Comparison of ENCODE assay signal across 8 mouse cellular contexts in genomic region chr7:139364005-139364557, GRCm38 (mm10). TPM values are rescaled to one million over a fixed set of nuclear protein-coding genes. Genes with fewer than 3 reads are reported as not detected.
A peak's percentile ranks its signal among the peaks of the same experiment; 100 is the strongest.
DNase-seq lines count a peak whose midpoint lies in the region; ATAC-seq and TF ChIP-seq lines count a peak whose summit lies in the region.

No protein-coding gene starts in this region.

- H3K9me3 ChIP-seq in ES-Bruce4 (replicated peaks; ENCODE audit: control insufficient read depth, insufficient read depth, low read length, poor library complexity, severe bottlenecking): no peaks in the 10 kb centered on the region
- H3K9me3 ChIP-seq in forebrain, embryonic 14.5 days (replicated peaks; ENCODE audit: control insufficient read depth, low read length): no peaks in the 10 kb centered on the region
- no peaks in the 10 kb centered on the region for H3K9me3 ChIP-seq in heart, embryonic 16.5 days (replicated peaks; ENCODE audit: control insufficient read depth, low read length)
- no peaks in the 10 kb centered on the region for H3K9me3 ChIP-seq in liver, embryonic 14.5 days (ENCODE audit: control insufficient read depth, low read length)
- no peaks in the 10 kb centered on the region for H3K9me3 ChIP-seq in neural tube, embryonic 15.5 days (replicated peaks)

- H3K27ac ChIP-seq in ES-Bruce4 (ENCODE audit: insufficient read depth, low read length): peak overlapping the region; percentile 86
- H3K27ac ChIP-seq in forebrain, embryonic 14.5 days (ENCODE audit: low read depth, low read length): peak overlapping the region; percentile 33; the same call in 1 of the 2 replicates
- H3K27ac ChIP-seq in heart, embryonic 16.5 days (ENCODE audit: low read length): peak overlapping the region; percentile 94
- no peak overlapping the region for H3K27ac ChIP-seq in liver, embryonic 14.5 days
- H3K27ac ChIP-seq in neural tube, embryonic 15.5 days (replicated peaks): 0 out of 2 replicates have a peak overlapping the region, but pooled peaks have one; percentile 20

- peaks cover 7% of the 10 kb centered on the region for H3K4me1 ChIP-seq in ES-Bruce4 (ENCODE audit: control insufficient read depth, insufficient read depth, low read length)
- H3K4me1 ChIP-seq in forebrain, embryonic 14.5 days (ENCODE audit: control insufficient read depth, insufficient read depth, low read length): peaks cover 18% of the 10 kb centered on the region
- peaks cover 72% of the 10 kb centered on the region for H3K4me1 ChIP-seq in heart, embryonic 16.5 days (ENCODE audit: control insufficient read depth, insufficient read depth, low read length)
- H3K4me1 ChIP-seq in liver, embryonic 14.5 days (replicated peaks; ENCODE audit: control insufficient read depth in 2 of 2, insufficient read depth in 2 of 2, low read length in 1 of 2): peaks cover 0 to 16% of the 10 kb centered on the region in 2 experiments; a peak in 2 of 4 replicates
- peaks cover 34% of the 10 kb centered on the region for H3K4me1 ChIP-seq in neural tube, embryonic 15.5 days

- H3K27me3 ChIP-seq in ES-Bruce4 (ENCODE audit: control insufficient read depth, insufficient read depth, low read length, poor library complexity, severe bottlenecking): no peaks in the 10 kb centered on the region
- H3K27me3 ChIP-seq in forebrain, embryonic 14.5 days (replicated peaks; ENCODE audit: control insufficient read depth, insufficient read depth, low read length): no peaks in the 10 kb centered on the region
- no peaks in the 10 kb centered on the region for H3K27me3 ChIP-seq in heart, embryonic 16.5 days (ENCODE audit: control insufficient read depth, insufficient read depth, low read length)
- no peaks in the 10 kb centered on the region for H3K27me3 ChIP-seq in liver, embryonic 14.5 days (ENCODE audit: control insufficient read depth, insufficient read depth, low read length)
- H3K27me3 ChIP-seq in neural tube, embryonic 15.5 days (replicated peaks): no peaks in the 10 kb centered on the region

- no peak for TF ChIP-seq POLR2A in ES-Bruce4 (IDR thresholded peaks at IDR 0.05; ENCODE audit: insufficient read depth, low read length)

- ATAC-seq in forebrain, embryonic 14.5 days: peak; percentile 79
- ATAC-seq in heart, embryonic 16.5 days (replicated peaks; ENCODE audit: extremely low read depth, insufficient read depth, low FRiP score): peak; percentile 81
- ATAC-seq in liver, embryonic 14.5 days (ENCODE audit: insufficient read depth): peak; percentile 41; the same call in 1 of the 2 replicates
- ATAC-seq in neural tube, embryonic 15.5 days (ENCODE audit: low FRiP score): 0 out of 2 replicates have a peak, but pooled peaks have one; percentile 25
- ATAC-seq in erythroblast, adult 5-6 weeks (replicated peaks; ENCODE audit: low FRiP score, poor library complexity, severe bottlenecking): no peak

- peak overlapping the region; percentile 2; the same call in 1 of the 2 replicates for H3K4me3 ChIP-seq in ES-Bruce4 (ENCODE audit: low read depth, low read length)
- no peak overlapping the region for H3K4me3 ChIP-seq in forebrain, embryonic 14.5 days (ENCODE audit: low read depth, low read length)
- H3K4me3 ChIP-seq in heart, embryonic 16.5 days (ENCODE audit: low read length): 0 out of 2 replicates have a peak overlapping the region, but pooled peaks have one; percentile 1
- no peak overlapping the region for H3K4me3 ChIP-seq in liver, embryonic 14.5 days (ENCODE audit: insufficient read depth in 1 of 2, low read depth in 2 of 2, low read length in 2 of 2)
- H3K4me3 ChIP-seq in neural tube, embryonic 15.5 days (replicated peaks): no peak overlapping the region

- peak; percentile 99 for TF ChIP-seq EP300 in ES-Bruce4 (IDR thresholded peaks at IDR 0.05; ENCODE audit: insufficient read depth, low read depth, low read length)
- no peak for TF ChIP-seq EP300 in liver, embryonic 14.5 days (IDR thresholded peaks at IDR 0.05; ENCODE audit: low read depth)

- H3K4me2 ChIP-seq in forebrain, embryonic 14.5 days (ENCODE audit: low read length): peak overlapping the region; percentile 26
- peak overlapping the region; percentile 40 for H3K4me2 ChIP-seq in heart, embryonic 16.5 days (ENCODE audit: low read depth, low read length)
- no peak overlapping the region for H3K4me2 ChIP-seq in liver, embryonic 14.5 days (ENCODE audit: low read depth)
- peak overlapping the region; percentile 17; the same call in 1 of the 2 replicates for H3K4me2 ChIP-seq in neural tube, embryonic 15.5 days

- TF ChIP-seq CTCF in ES-Bruce4 (IDR thresholded peaks at IDR 0.05; ENCODE audit: low read depth, low read length): no peak
- TF ChIP-seq CTCF in liver, embryonic 14.5 days (IDR thresholded peaks at IDR 0.05; ENCODE audit: low read depth): no peak

- H3K36me3 ChIP-seq in ES-Bruce4 (ENCODE audit: control insufficient read depth, insufficient read depth, low read length, poor library complexity, severe bottlenecking): no peaks in the 10 kb centered on the region
- H3K36me3 ChIP-seq in forebrain, embryonic 14.5 days (ENCODE audit: control insufficient read depth, insufficient read depth, low read length): no peaks in the 10 kb centered on the region
- no peaks in the 10 kb centered on the region for H3K36me3 ChIP-seq in heart, embryonic 16.5 days (ENCODE audit: control insufficient read depth, insufficient read depth)
- no peaks in the 10 kb centered on the region for H3K36me3 ChIP-seq in liver, embryonic 14.5 days (replicated peaks; ENCODE audit: control insufficient read depth, insufficient read depth, low read depth)
- no peaks in the 10 kb centered on the region for H3K36me3 ChIP-seq in neural tube, embryonic 15.5 days

- WGBS in forebrain, embryonic 14.5 days: 9% methylated on average over 9 of the region's 9 CpGs
- WGBS in heart, embryonic 16.5 days: 3% methylated on average over 9 of the region's 9 CpGs
- 10% methylated on average over 9 of the region's 9 CpGs for WGBS in liver, embryonic 14.5 days (ENCODE audit: insufficient replicate concordance)
- WGBS in neural tube, embryonic 15.5 days: 10% methylated on average over 9 of the region's 9 CpGs

- H3K9ac ChIP-seq in ES-Bruce4 (ENCODE audit: low read depth, poor library complexity, severe bottlenecking): peak overlapping the region; percentile 10; the same call in 1 of the 2 replicates
- peak overlapping the region; percentile 14; the same call in 1 of the 2 replicates for H3K9ac ChIP-seq in forebrain, embryonic 14.5 days (ENCODE audit: low read length)
- peak overlapping the region; percentile 61 for H3K9ac ChIP-seq in heart, embryonic 16.5 days (ENCODE audit: low read length)
- no peak overlapping the region for H3K9ac ChIP-seq in liver, embryonic 14.5 days (replicated peaks)
- H3K9ac ChIP-seq in neural tube, embryonic 15.5 days (replicated peaks): no peak overlapping the region

- DNase-seq in cerebellum, adult 11 months: peak; percentile 66
- peak; percentile 72 for DNase-seq in forebrain, embryonic 14.5 days (ENCODE audit: low spot score)
- peak; percentile 92 for DNase-seq in kidney, postnatal 14 days
- no peak for DNase-seq in liver, embryonic 14.5 days (ENCODE audit: low read depth in 3 of 3, low spot score in 3 of 3)

RNA-seq across cellular contexts. Expression of gene Inpp5a, which starts 24.8 kb away (rescaled TPM):
- 37.6 and 43.9 TPM in 2 replicates for polyA plus RNA-seq in ES-Bruce4 (2011; ENCODE audit: insufficient read depth, insufficient read length, low read depth, missing spikeins)
- 12.4 and 13.0 TPM in 2 replicates for polyA plus RNA-seq in forebrain, embryonic 14.5 days (2014; fragmentation: Nextera tagmentation; extraction: Ambion mirVana)
- polyA plus RNA-seq in heart, embryonic 16.5 days (2015; fragmentation: Nextera tagmentation; extraction: Ambion mirVana): 47.4 and 54.8 TPM in 2 replicates
- 1.8 and 2.4 TPM in 2 replicates for polyA plus RNA-seq in liver, embryonic 14.5 days (2012; rRNA removed)
- 3.5 and 5.0 TPM in 2 replicates for polyA plus RNA-seq in liver, embryonic 14.5 days (2014; fragmentation: Nextera tagmentation; extraction: Ambion mirVana)
- polyA plus RNA-seq in neural tube, embryonic 15.5 days (2015; fragmentation: Nextera tagmentation; extraction: Ambion mirVana): 18.4 and 20.9 TPM in 2 replicates
- total RNA-seq in erythroblast, adult 5-6 weeks (2015; ENCODE audit: low replicate concordance): 3.1 and 4.4 TPM in 2 replicates
- 3.1 and 6.9 TPM in 2 replicates for total RNA-seq in erythroblast, adult 5-6 weeks (2017; ENCODE audit: low replicate concordance)

Comparison
In these comparisons a context has a peak if more than half of its experiments do, and no peak if none do; other contexts are left out.
1. H3K4me3 ChIP-seq: peak in ES-Bruce4 (single experiment) and heart, embryonic 16.5 days (single experiment); none in forebrain, embryonic 14.5 days (single experiment), liver, embryonic 14.5 days (0 of 2) and neural tube, embryonic 15.5 days (single experiment).
2. H3K9ac ChIP-seq: peak in ES-Bruce4 (single experiment), forebrain, embryonic 14.5 days (single experiment) and heart, embryonic 16.5 days (single experiment); none in liver, embryonic 14.5 days (single experiment) and neural tube, embryonic 15.5 days (single experiment).
3. DNase-seq: peak in cerebellum, adult 11 months (single experiment), forebrain, embryonic 14.5 days (single experiment) and kidney, postnatal 14 days (single experiment); none in liver, embryonic 14.5 days (0 of 3).